Mouse (Mus musculus) heart, adult 11 months (tissue): ENCODE data around the gene Olfr887.

Experiments used
- DNase-seq: peaks from one replicate; pipeline ENCODE4 v3.0.0; 2022

Gene Olfr887

DNA sequence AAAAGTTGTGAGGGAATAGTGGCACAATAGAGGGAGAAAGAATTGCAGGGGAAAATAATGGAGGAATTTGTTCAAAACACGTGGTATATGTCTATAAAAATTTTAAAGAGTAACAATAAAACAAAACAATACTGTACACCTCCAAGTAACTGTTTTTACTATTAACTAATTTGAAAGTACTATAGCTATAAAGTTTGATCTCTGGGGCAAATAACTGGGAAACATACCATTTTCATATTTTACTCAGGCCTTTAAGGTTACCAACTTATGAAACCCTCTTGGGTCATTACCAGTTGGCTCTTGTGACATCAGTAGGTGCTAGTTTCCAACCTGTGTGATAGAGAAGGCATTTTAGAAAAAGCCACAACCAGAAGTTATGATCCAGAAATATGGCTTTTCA is at the start of gene Olfr887:
Gene Olfr887 (plus strand): TSS at position 301 of the 400 bp plus-strand sequence.
- no peak for DNase-seq

DNA sequence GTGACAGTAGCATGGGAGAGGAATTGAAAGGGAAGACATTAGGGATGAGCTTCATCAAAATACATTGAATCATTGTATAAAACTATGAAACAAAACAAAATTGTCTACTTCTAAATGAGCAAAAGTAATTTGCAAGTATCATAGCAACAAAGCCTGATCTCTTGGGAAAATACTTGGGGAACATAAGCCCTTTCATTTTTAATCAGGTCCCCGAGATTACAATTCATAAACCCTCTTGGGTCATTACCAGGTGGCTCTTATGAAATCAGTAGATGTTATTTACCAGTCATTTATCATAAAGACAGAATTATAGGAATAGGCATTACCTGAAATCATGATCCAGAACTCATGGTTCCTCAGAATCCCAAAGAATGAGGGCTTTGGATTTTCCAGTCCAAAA is 37.6 kb upstream of the Olfr887 start, which contains the start of gene Olfr884:
Gene Olfr884 (plus strand): TSS at position 301 of the 400 bp plus-strand sequence.
- no peak for DNase-seq

DNA sequence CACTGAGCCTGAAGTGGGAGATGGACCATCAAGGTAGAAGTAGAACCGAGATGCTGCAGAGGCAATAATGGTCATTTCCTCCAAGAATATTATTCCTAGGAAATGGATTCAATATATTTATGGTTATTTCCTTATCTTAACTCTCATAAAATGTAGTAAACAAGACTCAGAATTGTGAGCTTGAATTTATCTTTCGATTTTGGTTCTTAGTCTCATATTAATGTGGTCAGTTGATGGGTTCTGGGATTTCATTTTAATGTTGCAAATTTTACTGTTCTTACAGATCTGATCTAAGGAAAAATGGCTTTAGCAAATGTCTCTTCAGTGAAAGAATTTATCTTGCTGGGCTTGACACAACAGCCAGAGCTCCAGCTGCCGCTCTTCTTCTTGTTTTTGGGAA is 22.9 kb upstream of the Olfr887 start, which contains the start of gene Olfr885:
Gene Olfr885 (plus strand): TSS at position 301 of the 400 bp plus-strand sequence.
- no peak for DNase-seq

DNA sequence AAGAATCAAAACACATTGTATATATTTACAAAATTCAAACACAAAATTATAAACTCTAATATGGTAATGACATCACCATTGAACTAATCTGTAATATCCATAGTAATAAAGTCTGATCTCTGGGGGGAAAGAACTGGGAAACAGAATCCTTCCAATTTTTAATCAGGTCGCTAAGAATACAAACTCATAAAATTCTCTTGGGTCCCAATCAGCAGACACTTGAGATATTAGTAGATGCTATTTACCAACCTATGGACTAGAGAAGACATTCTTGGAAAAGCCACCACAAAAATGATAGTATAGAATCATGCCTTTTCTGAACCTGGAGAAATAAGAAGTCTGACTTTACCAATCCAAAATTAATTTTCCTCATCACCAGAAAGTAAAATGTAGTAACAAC is 24.0 kb downstream of the Olfr887 start, which contains the start of gene Olfr888:
Gene Olfr888 (plus strand): TSS at position 301 of the 400 bp plus-strand sequence.
- no peak for DNase-seq

DNA sequence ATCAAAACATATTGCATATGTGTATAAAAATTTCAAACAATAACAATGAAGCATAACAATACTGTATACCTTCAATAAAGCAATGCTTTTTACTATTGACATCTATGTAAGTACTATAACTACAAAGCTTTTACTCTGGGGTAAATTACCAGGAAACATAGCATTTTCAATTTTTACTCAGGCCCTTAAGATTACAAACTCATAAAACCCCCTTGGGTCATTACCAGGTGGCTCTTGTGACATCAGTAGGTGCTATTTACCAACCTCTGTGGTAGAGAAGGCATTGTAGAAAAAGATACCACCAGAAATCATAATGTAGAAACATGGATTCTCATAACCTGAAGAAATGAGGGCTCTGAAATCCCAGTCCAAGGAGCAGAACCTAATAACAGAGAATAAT is 31.0 kb downstream of the Olfr887 start, which contains the start of gene Olfr889:
Gene Olfr889 (plus strand): TSS at position 301 of the 400 bp plus-strand sequence.
- DNase-seq, result no peak
